Mouse (Mus musculus) liver, embryonic 12.5 days (tissue): ENCODE measurements around the gene Rspo1. TPM values are rescaled to one million over a fixed set of nuclear protein-coding genes. Genes with fewer than 3 reads are reported as not detected.
"Not testable (repeated sequence)": the region's sequence is repeated elsewhere in the genome, so short reads cannot be mapped to it uniquely, and the experiment has no call there.

ENCODE experiments used
- ATAC-seq: fragments of 200-750 bp; cut with Nextera tagmentation; 2 replicates; pipeline ENCODE4 v1.8.0; 2017; ENCODE audit warnings: moderate number of reproducible peaks, mild to moderate bottlenecking, moderate library complexity
- H3K27ac ChIP-seq: fragments of 300-500 bp; sonication (generic); 2 replicates; pipeline ENCODE4 v1.5.1; 2016; ENCODE audit warnings: mild to moderate bottlenecking
- H3K27me3 ChIP-seq: fragments of 300-500 bp; sonication (generic); replicated peaks from 2 replicates; pipeline ENCODE4 v1.6.1; 2016; ENCODE audit warnings: mild to moderate bottlenecking, moderate library complexity
- H3K36me3 ChIP-seq: fragments of 300-500 bp; sonication (generic); 2 replicates; pipeline ENCODE4 v1.6.1; 2016; ENCODE audit warnings: mild to moderate bottlenecking, moderate library complexity
- H3K4me1 ChIP-seq: fragments of 300-500 bp; sonication (generic); 2 replicates; pipeline ENCODE4 v1.6.1; 2016
- H3K4me2 ChIP-seq: fragments of 300-500 bp; sonication (generic); 2 replicates; pipeline ENCODE4 v1.6.1; 2016; ENCODE audit warnings: mild to moderate bottlenecking, moderate library complexity
- H3K4me3 ChIP-seq: fragments of 300-500 bp; sonication (generic); 2 replicates; pipeline ENCODE4 v1.5.1; 2016; ENCODE audit warnings: mild to moderate bottlenecking, moderate library complexity
- H3K9ac ChIP-seq: fragments of 300-500 bp; sonication (generic); 2 replicates; pipeline ENCODE4 v1.6.1; 2016; ENCODE audit warnings: mild to moderate bottlenecking, moderate library complexity
- H3K9me3 ChIP-seq: fragments of 300-500 bp; sonication (generic); replicated peaks from 2 replicates; pipeline ENCODE4 v1.6.1; 2016; ENCODE audit warnings: mild to moderate bottlenecking, moderate library complexity
- WGBS: fragments of 180-500 bp; shearing (Covaris S2); methylation state at CpG from one replicate; pipeline ENCODE4 v1.1.7; 2016; ENCODE audit not compliant: insufficient replicate concordance; 5-methylcytosine and 5-hydroxymethylcytosine counted together
- polyA plus RNA-seq: library from polyadenylated mRNA; unstranded; fragments of >200 nt; fragmentation: Nextera tagmentation; extraction: Ambion mirVana; gene quantifications from 2 replicates; pipeline ENCODE4 v1.2.1, GENCODE M21; 2016

The Rspo1 gene
- 1.2 and 1.4 TPM in 2 replicates for polyA plus RNA-seq

DNA sequence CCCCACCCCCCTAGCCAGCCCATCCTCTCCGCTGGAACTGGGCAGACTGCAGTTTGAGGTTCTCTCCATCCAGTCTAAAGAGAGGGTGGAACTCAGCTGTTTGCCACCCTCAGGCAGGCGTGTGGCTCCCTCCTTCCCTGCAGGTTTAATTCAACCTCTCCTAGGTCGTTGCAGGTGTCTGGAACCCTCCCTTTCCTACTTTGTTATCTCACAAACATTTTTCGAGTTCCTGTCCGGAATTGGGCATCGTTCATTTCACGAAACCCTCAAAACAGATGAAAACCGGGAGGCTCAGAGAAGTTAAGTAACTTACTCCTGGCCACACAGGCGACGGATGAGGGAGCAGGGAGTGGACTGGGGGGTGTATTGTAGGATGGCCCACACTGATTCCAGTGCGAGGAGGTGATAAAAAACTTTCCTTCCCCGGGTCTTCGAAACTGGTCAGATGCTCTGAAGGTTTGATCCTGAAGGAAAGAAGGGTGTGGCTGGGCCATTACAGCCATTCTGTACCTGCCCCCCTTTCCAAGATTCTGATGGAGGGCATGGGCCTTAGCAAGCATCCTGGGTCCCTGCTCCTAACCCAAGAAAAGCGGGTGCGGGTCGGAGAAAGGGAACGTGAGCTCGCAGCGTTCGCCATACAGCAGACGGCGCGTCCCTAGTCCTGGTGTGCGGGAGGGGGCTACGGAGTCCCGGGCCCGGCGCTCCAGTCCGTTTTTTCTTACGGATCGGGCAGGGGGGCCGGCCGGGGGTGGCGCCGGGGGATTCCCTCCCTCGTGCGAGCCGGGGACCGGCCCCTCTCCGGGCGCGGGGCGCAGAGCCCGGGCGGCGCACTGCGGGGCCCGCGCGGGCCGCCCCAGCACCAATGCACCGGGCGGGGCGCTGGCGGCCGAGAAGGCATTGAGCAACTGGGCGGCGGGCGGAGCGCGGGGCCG is at the start of gene Rspo1:
Gene Rspo1 (plus strand): TSS at position 760 of the 932 bp plus-strand sequence.
- peaks cover 17% of the 10 kb centered on the region; the same call in 1 of the 2 replicates for H3K4me1 ChIP-seq
- no peaks in the 10 kb centered on the region for H3K9me3 ChIP-seq
- H3K9ac ChIP-seq, result no peak within 1 kb of the TSS; the same call in 1 of the 2 replicates
- no peaks in the 10 kb centered on the region for H3K36me3 ChIP-seq
- H3K4me3 ChIP-seq, result peak within 1 kb of the TSS; percentile 44
- H3K27me3 ChIP-seq, result peaks cover 100% of the 10 kb centered on the region
- H3K4me2 ChIP-seq, result peak within 1 kb of the TSS; percentile 56
- 3% methylated on average over 38 of the region's 62 CpGs for WGBS
- no peak for ATAC-seq
- no peak within 1 kb of the TSS for H3K27ac ChIP-seq

DNA sequence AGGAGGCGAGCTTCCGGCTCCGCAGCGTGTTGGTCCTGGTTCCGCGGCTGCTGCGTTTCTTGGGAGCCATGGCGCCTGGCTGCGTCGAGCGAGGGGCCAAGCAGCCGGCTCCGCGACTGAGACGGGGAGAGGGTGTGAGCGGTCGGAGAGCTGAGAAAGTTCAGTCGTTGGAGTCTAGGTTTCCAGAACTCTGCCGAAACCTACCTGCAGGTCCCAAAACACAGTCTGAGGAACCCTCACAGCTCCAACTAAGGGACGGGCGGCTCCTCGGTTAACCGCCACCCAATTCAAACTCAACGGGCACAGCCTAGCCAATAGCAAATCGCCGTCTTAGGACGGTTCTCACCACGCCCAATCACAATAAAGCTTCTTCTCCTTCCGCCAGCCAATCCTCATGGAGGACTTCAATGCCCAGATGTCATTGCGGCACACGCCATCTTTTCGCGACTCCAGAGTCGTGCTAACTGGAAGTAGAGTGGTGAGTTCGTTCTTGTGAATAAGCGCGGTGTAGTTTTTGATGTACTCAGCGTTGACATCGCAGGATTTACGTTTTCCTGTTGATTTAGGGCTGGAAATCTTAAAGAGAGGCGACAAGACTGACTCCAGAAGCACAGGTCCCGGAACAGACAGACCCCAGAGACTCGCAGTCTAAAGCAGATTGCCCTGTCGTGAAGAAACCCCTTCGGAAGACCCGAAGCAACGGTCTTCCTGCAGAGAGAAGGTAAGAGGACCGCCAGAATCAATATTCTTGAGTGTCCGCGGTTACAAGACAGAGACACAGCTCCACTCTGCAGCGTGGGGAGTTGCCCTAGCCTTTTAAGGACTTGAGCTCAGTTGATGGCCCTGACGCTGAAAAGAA is 49.4 kb upstream of the Rspo1 start, which contains the start of gene 9930104L06Rik:
Gene 9930104L06Rik (plus strand): TSS at position 436 of the 859 bp plus-strand sequence.
- under 1% methylated on average over 52 of the region's 52 CpGs for WGBS
- H3K4me3 ChIP-seq, result peak within 1 kb of the TSS; percentile 97
- H3K9ac ChIP-seq, result peak within 1 kb of the TSS; percentile 93
- peaks cover 24% of the 10 kb centered on the region for H3K4me1 ChIP-seq
- H3K27ac ChIP-seq, result peak within 1 kb of the TSS; percentile 85
- no peaks in the 10 kb centered on the region for H3K9me3 ChIP-seq
- H3K4me2 ChIP-seq, result peak within 1 kb of the TSS; percentile 90
- ATAC-seq, result peak; percentile 98
- H3K36me3 ChIP-seq, result peaks cover 40% of the 10 kb centered on the region
- no peaks in the 10 kb centered on the region for H3K27me3 ChIP-seq

DNA sequence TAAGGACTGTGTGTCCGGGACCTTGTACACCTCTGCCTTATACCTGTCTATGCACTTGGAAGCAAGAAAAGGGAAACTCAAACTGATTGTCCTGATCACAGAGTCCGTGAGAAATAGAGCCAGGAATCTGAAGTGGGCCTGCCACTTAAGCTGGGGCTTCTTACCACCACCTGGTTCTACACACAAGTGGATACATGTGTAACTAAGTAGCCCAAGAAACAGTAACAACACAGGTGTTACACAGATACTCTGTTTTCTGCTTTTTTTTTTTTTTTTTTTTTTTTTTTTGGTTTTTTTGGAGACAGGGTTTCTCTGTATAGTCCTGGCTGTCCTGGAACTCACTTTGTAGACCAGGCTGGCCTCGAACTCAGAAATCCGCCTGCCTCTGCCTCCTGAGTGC is 47.0 kb upstream of the Rspo1 start, which contains the start of gene Cdca8:
Gene Cdca8 (minus strand): TSS at position 101 of the 400 bp plus-strand sequence.
- H3K27ac ChIP-seq, ATAC-seq, H3K9me3 ChIP-seq, H3K27me3 ChIP-seq: not testable (repeated sequence)
- Histone ChIP-seq H3K4me1 (peaks cover 24% of the 10 kb centered on the region), H3K4me3 (peak within 1 kb of the TSS; percentile 97; the same call in 1 of the 2 replicates), H3K4me2 (peak within 1 kb of the TSS; percentile 90), H3K9ac (peak within 1 kb of the TSS; percentile 93), H3K36me3 (peaks cover 50% of the 10 kb centered on the region)
- 88% methylated on average over 4 of the region's 4 CpGs for WGBS

DNA sequence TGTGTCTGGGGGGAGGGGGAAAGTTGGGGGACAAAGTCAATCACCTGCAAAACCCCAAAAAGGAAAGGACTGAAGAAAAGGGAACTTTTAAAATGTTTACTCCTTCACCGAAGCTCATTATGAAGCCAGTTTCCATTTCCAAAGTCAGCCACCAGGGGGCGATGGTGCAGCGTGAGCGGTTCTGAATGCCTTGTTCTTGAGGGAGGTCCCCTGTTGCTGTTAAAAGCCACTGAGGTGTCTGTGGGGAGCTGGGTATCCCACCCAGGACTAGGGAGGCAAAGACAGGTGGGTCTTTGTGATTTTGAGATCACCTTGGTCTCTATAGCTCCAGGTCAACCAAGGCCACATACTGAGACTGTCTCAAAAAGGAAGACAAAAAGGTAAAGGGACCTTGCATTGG is 43.2 kb upstream of the Rspo1 start:
- Histone ChIP-seq H3K4me2 (no peak overlapping the region), H3K27ac (no peak overlapping the region), H3K27me3 (no peaks in the 10 kb centered on the region), H3K4me3 (no peak overlapping the region), H3K36me3 (peaks cover 41% of the 10 kb centered on the region), H3K9me3 (no peaks in the 10 kb centered on the region), H3K9ac (no peak overlapping the region), H3K4me1 (peaks cover 4% of the 10 kb centered on the region)
- WGBS, result 9% methylated on average over 4 of the region's 4 CpGs
- ATAC-seq, result 0 out of 2 replicates have a peak, but pooled peaks have one; percentile 31

DNA sequence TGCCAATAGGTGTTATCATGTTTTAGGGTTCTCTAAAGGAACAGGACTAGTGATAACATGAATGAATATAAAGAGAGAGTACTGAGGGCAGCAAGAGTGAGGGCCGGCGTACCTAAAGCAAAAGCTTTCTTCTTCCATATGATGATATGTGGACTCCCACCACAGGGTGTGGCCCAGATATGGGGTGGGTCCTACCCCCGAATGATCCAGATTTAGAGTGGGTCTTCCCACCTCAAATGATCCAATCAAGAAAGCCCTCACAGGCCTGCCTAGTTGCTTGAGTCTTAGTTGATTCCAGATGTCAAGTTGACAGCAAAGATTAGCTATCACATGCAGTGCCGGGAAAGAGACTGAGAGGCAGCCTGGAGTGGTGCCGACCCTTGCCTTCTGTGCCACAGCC is 42.4 kb upstream of the Rspo1 start:
- Histone ChIP-seq H3K27me3 (no peaks in the 10 kb centered on the region), H3K4me1 (no peaks in the 10 kb centered on the region), H3K9me3 (no peaks in the 10 kb centered on the region), H3K9ac (no peak overlapping the region), H3K36me3 (peaks cover 35% of the 10 kb centered on the region), H3K4me2 (no peak overlapping the region), H3K27ac (no peak overlapping the region), H3K4me3 (no peak overlapping the region)
- 72% methylated on average over 5 of the region's 5 CpGs for WGBS
- ATAC-seq, result no peak

DNA sequence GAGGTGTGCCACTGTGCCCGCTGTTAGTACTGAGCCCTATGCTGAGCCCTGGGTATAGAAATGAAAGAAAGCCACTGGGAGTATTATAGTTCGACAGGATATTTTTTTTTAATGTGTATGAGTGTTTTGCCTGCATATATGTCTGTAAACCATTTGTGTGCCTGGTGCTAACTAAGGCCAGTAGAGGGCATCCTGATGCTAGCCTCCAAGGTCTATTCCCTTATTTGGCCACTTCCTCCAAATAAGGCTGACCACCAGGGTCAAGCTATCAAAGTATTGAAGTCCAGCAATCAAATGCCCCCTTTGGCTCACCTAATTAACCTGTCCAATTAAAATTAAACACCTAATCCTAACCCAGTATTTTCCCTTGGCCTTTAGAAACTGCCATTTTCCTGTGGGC is 41.3 kb upstream of the Rspo1 start:
- Histone ChIP-seq H3K27me3 (no peaks in the 10 kb centered on the region), H3K36me3 (peaks cover 25% of the 10 kb centered on the region), H3K27ac (no peak overlapping the region), H3K9ac (no peak overlapping the region), H3K4me3 (no peak overlapping the region), H3K9me3 (no peaks in the 10 kb centered on the region), H3K4me1 (no peaks in the 10 kb centered on the region), H3K4me2 (no peak overlapping the region)
- 63% methylated on average over 2 of the region's 2 CpGs for WGBS
- ATAC-seq, result no peak

DNA sequence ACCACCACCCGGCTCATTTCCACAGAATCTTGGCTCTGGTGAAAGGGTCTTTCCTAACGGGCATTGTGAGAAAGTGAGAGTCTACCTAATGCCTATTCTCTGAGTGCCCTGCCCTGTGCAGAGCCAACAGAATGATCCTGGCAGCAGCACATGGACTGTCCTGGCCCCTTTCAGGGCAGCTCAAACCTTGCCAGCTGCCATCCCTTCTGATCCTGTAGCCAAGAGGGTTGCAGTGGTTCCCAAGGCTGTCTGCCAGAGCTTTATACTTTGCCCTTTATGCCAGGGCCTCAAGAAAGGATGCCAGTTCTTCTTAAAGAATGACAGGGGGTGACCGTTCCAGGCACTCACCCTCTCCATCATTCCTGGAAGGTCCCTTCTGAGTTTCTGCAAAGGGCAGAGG is 36.7 kb upstream of the Rspo1 start:
- 70% methylated on average over 3 of the region's 3 CpGs for WGBS
- H3K9me3 ChIP-seq, result no peaks in the 10 kb centered on the region
- no peaks in the 10 kb centered on the region for H3K36me3 ChIP-seq
- no peak overlapping the region for H3K9ac ChIP-seq
- no peak overlapping the region for H3K4me3 ChIP-seq
- no peak overlapping the region for H3K27ac ChIP-seq
- no peak for ATAC-seq
- no peak overlapping the region for H3K4me2 ChIP-seq
- 0 out of 2 replicates have a peak, but pooled peaks cover 11% of the 10 kb centered on the region for H3K27me3 ChIP-seq
- H3K4me1 ChIP-seq, result no peaks in the 10 kb centered on the region

DNA sequence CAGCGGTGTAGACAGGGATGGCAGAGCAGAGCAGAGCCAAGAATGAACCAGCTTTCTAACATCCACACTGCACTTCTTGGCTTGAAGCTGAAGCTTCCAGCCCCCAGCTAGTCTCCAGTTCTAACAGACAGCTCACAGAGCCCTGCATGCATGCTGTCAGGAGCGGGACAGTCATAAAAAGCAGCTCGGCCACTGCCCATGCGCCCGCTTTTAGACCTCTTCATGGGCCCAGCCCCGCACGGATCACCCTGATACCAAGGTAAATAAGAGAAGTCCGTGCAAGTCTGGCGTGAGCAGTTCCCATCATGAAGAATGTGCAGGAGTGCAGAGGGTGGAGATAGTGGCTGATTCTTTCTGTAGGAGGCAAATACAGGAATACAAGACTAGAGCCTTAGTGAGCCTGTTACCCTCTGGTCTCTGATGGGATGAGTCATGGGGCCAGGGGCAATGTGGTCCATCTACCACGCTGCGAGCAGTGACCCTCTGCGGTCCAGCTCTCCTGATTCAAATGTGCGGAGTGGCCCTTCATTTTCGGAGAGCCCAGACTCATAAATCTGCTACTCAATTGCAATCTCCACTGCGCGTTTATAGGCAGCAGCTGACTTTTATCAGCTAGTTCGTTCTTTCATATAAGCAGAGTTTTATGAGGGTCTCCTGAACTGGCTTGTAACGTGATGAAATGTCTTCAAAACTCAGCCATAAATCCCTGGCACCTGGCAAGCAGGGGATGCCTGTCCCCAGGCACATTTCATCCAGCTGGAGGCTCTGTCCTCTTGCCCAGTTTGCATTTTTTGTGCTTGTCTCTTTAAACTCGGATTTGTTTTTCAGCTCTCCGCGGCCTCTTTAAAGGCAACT is 35.8 kb upstream of the Rspo1 start:
- no peak overlapping the region for H3K4me3 ChIP-seq
- H3K36me3 ChIP-seq, result no peaks in the 10 kb centered on the region
- no peak overlapping the region for H3K9ac ChIP-seq
- no peaks in the 10 kb centered on the region for H3K4me1 ChIP-seq
- H3K9me3 ChIP-seq, result no peaks in the 10 kb centered on the region
- no peak overlapping the region for H3K4me2 ChIP-seq
- no peak overlapping the region for H3K27ac ChIP-seq
- H3K27me3 ChIP-seq, result 0 out of 2 replicates have a peak, but pooled peaks cover 11% of the 10 kb centered on the region
- whole genome bisulfite sequencing, result 72% methylated on average over 21 of the region's 21 CpGs
- ATAC-seq, result no peak

DNA sequence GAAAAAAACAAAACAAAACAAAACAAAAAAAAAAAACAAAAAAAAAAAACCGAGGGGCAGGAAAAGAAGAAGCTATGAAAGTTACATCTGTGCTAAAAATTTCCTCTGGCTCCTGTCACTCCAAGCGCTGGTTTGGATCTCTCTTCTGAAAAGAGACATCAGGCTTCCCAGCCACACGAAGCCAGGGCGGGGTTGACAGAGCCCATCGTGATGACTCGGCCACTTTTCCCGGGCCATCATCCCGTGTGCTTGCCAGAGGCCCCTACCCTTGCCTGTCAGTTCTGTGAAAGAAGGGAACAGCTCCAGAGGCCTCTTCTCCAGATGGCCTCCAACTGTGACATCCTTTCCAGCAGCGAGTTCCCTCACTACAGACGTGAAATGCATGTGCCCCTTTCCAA is 35.2 kb upstream of the Rspo1 start:
- no peak overlapping the region for H3K9ac ChIP-seq
- H3K9me3 ChIP-seq, result no peaks in the 10 kb centered on the region
- 30% methylated on average over 10 of the region's 10 CpGs for WGBS

DNA sequence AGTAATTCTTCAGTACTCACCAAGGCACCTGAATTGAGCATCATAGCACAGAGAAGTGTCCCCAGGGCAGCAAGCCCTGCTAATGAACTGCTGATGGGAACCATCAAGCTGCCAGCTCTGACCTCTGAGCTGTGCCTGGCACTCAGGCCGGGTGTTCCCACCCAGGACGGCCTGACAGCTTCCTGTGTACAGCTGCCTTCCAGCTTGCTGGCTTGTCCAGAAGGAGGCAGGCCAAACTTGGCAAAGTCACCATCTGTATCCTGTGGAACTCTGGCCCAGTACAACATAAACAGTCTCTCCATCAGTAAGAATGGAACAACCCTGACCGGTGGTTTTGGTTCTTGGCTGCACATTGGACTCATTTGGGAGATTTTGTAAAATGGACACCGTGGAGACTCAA is 32.7 kb upstream of the Rspo1 start:
- WGBS, result 39% methylated on average over 4 of the region's 4 CpGs
- Histone ChIP-seq H3K27me3 (0 out of 2 replicates have a peak, but pooled peaks cover 11% of the 10 kb centered on the region), H3K4me2 (no peak overlapping the region), H3K36me3 (no peaks in the 10 kb centered on the region), H3K9ac (no peak overlapping the region), H3K4me3 (no peak overlapping the region), H3K27ac (no peak overlapping the region), H3K4me1 (no peaks in the 10 kb centered on the region), H3K9me3 (no peaks in the 10 kb centered on the region)
- no peak for ATAC-seq

More for the DNA sequence above, 35.2 kb upstream of the Rspo1 start:
- Histone ChIP-seq H3K4me2 (no peak overlapping the region), H3K27me3 (0 out of 2 replicates have a peak, but pooled peaks cover 11% of the 10 kb centered on the region), H3K4me1 (no peaks in the 10 kb centered on the region), H3K27ac (no peak overlapping the region), H3K4me3 (no peak overlapping the region), H3K36me3 (no peaks in the 10 kb centered on the region)
- no peak for ATAC-seq

DNA sequence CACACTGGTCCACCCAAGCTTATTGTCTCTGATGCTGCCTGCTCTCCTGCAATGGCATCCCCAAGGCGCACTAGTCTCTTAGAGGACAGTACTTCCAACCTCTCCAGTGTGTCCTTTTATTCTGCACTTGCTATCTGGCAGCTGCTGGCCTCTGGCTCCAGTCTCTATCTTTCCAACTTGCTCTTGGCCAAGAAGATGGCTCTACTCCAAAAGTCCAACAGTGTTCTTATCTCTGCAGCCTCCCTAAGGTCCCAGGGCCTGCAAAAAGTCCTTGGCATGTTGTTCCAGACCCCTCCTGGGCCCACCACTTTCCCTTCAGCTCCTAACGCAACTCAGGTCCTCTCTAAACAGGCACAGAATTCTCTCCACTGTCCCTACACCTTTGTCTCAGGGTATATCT is 28.9 kb upstream of the Rspo1 start:
- no peak for ATAC-seq
- WGBS, result 58% methylated on average over 2 of the region's 2 CpGs
- no peak overlapping the region for H3K9ac ChIP-seq

More for the DNA sequence above, 28.9 kb upstream of the Rspo1 start:
- Histone ChIP-seq H3K27me3 (peaks cover 24% of the 10 kb centered on the region), H3K4me2 (no peak overlapping the region), H3K36me3 (no peaks in the 10 kb centered on the region), H3K4me1 (no peaks in the 10 kb centered on the region), H3K4me3 (no peak overlapping the region), H3K9me3 (no peaks in the 10 kb centered on the region), H3K27ac (no peak overlapping the region)
